Mouse (Mus musculus) embryonic fibroblast, embryonic 13.5 days (primary cell): ENCODE measurements at regions not wholly inside any gene's neighbourhood (a gene's known extent, or its start where the extent isn't known, plus 50 kb on each side); places are given as distances from the start of the nearest gene placed in this dataset.

Experiments used
- H3K27ac ChIP-seq: 2 replicates; pipeline ENCODE4 v1.5.1; 2012; ENCODE audit warnings: low read length, control low read depth, inconsistent platforms; ENCODE audit not compliant: insufficient read depth
- H3K4me1 ChIP-seq: 2 replicates; pipeline ENCODE4 v1.6.1; 2011; ENCODE audit warnings: low read length; ENCODE audit not compliant: control insufficient read depth, insufficient read depth
- H3K4me3 ChIP-seq: 2 replicates; pipeline ENCODE4 v1.5.1; 2011; ENCODE audit warnings: mild to moderate bottlenecking, control low read depth, low read length; ENCODE audit not compliant: insufficient read depth
- CTCF ChIP-seq: IDR thresholded peaks from 2 replicates; pipeline ENCODE4 v1.5.1; 2011; ENCODE audit warnings: mild to moderate bottlenecking, control low read depth, low read length, moderate library complexity, borderline replicate concordance; ENCODE audit not compliant: insufficient read depth
- POLR2A ChIP-seq: IDR thresholded peaks from 2 replicates; pipeline ENCODE4 v1.6.1; 2011; ENCODE audit warnings: low read depth, mild to moderate bottlenecking, control low read depth, low read length, moderate library complexity

DNA sequence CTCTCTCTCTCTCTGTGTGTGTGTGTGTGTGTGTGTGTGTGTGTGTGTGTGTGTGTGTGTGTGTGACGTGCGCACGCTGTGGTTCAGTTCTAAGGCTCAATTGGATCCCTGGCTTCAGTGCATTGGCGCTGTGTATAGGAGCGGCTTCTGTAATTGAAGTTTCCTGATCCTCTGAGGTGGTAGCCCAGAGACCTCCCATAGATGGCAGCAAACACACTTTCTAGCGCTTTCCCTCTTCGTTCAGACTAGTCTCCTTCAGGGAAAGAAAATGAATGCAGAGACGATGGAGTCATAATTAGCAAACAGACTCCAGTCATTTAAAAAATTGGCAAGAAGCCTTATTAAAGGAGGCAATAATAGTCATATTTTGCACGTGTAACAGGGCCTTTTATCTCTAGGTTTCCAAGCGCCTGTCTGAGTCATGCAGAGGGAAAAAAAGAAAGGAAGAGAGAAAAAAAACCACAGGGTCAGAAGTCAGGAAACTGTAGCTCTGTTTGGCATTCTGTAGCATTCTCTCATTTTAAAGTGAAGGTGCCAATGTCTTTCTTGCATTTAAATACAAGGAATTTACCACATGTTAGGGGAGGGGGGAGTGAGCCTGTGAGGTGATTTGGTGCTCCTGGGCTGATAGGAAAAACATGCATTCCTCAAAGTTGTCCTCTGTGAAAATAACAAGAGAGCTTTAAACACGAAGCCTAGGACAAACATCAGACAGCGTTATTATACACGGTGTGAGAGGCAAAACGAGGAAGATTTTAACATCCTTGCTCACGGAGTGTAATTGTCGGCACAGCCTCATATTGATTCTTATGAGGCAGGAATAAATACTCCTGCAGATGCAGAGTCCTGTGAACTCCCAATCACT, 439.4 kb upstream of the Kif2a start:
- Histone ChIP-seq H3K4me3 (no peak overlapping the region), H3K4me1 (no peaks in the 10 kb centered on the region; the same call in 1 of the 2 replicates), H3K27ac (no peak overlapping the region)
- TF ChIP-seq POLR2A (no peak), CTCF (no peak; the same call in 1 of the 2 replicates)

DNA sequence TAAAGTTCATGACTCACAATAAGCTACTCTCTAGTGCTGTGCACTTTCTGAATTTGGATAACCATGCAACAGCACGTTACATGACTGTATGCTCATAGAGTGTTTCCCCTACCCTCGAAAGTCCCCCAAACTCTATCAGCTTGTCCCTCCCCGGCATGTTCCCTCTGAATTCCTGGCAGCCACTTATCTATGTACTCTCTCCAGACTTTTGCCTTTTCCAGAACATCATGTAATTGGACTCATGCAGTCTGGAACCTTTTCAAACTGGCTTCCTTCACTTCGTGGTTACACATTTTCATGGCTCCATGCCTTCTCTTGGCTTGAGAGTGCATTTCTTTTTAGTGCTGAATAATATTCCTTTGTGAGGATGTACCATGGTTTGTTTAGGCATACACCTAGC, 436.8 kb upstream of the Kif2a start:
- TF ChIP-seq CTCF = no peak
- no peak for TF ChIP-seq POLR2A
- no peaks in the 10 kb centered on the region; the same call in 1 of the 2 replicates for H3K4me1 ChIP-seq
- no peak overlapping the region for H3K4me3 ChIP-seq
- no peak overlapping the region for H3K27ac ChIP-seq

DNA sequence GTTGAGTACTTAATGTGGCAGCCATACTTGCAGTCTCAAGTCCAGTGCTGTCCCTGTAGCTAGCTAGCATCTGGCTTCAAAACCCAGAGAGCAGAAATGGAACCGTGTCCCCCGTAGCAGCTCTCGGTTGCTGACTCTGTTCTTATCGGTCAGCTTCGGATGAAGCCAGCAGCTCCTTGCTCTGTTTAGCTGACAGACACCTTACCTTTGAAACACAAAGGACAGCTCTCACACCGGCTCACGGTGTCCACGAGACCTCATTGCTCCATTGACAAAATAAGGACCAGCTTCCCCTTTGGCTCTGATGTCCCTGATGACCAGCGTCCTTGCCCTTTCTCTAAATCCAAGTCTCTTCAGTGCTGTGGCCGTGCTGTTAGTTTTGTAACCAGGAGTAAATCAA, 435.3 kb upstream of the Kif2a start:
- TF ChIP-seq POLR2A (no peak), CTCF (no peak)
- Histone ChIP-seq H3K4me1 (no peaks in the 10 kb centered on the region; the same call in 1 of the 2 replicates), H3K27ac (no peak overlapping the region), H3K4me3 (no peak overlapping the region)

DNA sequence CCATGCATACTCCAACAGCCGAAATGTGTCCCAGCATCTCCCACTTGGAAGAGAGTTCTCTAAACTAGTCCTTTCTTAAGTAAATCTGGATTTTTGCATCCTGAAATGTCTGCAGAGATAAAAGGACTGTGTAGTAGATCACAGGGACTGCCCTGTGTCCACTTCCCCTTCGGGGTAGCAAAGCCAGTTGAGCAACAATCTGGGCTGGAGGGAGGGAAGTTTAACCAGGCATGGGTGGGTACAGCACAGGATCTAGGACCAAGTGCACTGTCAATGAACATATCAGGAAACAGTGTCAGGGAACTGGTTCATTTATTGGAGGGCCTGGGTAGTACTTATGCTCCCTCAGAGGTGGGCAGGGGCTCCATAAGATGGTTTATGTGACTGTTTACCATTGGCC, 434.5 kb upstream of the Kif2a start:
- H3K27ac ChIP-seq = no peak overlapping the region
- no peak for TF ChIP-seq CTCF
- no peak for TF ChIP-seq POLR2A
- no peaks in the 10 kb centered on the region; the same call in 1 of the 2 replicates for H3K4me1 ChIP-seq
- H3K4me3 ChIP-seq = no peak overlapping the region

DNA sequence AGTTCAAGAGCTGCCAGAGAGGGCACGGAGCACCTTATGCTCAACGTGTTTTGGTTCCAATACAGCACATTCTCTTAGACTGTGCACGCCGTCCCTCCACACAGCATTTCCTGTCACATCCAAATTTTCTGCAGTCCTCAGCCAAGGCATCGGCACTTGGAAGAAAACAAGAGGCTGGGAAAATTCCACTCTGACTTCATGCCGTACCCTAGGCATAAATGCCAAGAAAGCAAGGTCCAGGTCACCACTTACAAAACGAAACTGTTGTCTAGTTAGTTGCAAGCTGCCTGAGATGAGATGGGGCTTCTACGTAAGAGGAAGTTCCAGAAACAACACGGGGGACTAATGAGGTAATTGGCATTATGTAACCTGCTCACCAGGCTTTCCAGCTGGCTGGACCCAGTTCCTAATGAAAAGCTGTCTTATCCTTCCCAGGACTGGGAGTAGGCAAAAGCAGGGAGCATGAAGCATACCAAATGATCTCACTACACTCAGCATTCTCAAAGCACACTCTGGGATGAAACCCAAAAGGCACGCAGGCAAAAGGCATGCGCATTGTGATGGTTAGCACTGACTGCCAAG, 427.8 kb upstream of the Kif2a start:
- Histone ChIP-seq H3K4me1 (no peaks in the 10 kb centered on the region), H3K27ac (no peak overlapping the region), H3K4me3 (no peak overlapping the region)
- TF ChIP-seq CTCF = no peak
- no peak for TF ChIP-seq POLR2A

DNA sequence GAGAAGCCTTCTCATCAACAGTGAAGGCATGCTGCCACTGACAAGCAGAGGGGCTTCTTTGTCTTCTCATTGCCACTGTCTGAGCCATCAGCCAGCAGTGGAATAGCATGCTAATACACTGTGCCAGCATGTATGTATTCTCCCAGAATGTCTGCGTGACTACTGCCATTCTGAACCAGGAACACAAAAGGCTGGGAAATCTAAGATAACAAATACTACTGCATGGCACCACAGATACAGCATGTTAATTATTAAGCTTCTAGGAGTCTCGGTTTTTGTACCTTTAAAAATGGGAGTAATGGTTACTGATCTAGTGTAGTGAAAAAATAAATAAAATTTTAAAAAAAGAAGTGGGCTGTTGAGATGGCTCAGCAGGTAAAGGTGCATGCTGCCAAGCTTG, 425.9 kb upstream of the Kif2a start:
- TF ChIP-seq POLR2A (no peak), CTCF (no peak)

DNA sequence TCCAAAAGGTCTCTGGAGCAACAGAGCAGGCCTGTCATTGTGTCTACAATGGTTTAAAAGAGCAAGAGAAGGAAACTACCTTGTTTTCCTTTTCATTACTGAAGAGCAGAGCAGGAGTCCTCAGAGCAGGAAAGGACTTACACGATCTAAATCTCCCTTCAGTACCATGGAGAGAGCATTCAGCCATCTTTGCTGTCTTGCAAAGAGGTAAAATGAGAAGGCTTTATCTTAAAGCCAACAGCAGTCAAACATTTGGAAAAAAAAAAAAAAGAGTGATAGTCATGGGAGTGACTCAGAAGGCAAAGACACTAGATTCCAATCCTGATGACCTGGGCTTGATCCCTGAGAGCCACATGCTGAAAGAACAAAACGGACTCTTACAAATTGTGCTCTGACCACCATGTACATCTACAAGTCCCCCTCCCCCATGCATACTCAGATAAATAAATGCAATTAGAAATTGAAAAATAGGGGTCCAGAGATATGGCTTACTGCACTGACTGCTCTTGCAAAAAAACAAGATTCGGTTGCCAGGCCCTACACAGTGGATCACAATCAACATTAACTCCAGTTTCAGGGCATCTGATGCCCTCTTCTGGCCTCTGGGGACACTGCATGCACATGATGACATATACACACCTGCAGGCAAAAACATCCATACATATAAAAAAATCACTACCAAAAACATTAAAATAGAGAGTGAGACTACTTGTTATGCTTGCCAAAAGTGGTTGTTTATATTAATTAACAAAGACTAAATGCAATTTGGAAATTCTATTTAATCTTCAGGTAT, 397.6 kb upstream of the Kif2a start:
- TF ChIP-seq POLR2A (no peak), CTCF (no peak)
- H3K27ac ChIP-seq = no peak overlapping the region
- H3K4me1 ChIP-seq = no peaks in the 10 kb centered on the region
- no peak overlapping the region for H3K4me3 ChIP-seq

More for the DNA sequence above, 425.9 kb upstream of the Kif2a start:
- Histone ChIP-seq H3K27ac (no peak overlapping the region), H3K4me1 (no peaks in the 10 kb centered on the region), H3K4me3 (no peak overlapping the region)

DNA sequence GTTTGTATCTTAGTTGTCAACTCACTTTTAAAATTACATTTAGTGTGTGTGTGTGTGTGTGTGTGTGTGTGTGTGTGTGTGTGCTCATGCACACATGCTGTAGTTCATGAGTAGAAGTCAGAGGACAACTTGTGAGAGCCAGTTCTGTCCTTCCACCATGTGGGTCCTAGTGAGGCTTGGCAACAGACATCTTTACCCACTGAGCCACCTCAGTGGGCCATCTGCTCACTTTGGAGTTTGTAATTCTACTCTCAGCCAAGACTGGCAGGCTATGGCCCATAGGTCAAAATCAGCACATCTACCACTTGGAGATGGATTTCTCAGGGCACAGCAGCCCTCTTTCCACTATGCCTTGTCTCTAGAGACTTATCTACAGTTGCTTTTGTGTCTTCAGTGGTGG, 388.3 kb upstream of the Kif2a start:
- TF ChIP-seq CTCF = no peak
- TF ChIP-seq POLR2A = no peak
- no peak overlapping the region for H3K27ac ChIP-seq
- no peak overlapping the region for H3K4me3 ChIP-seq
- H3K4me1 ChIP-seq = no peaks in the 10 kb centered on the region

DNA sequence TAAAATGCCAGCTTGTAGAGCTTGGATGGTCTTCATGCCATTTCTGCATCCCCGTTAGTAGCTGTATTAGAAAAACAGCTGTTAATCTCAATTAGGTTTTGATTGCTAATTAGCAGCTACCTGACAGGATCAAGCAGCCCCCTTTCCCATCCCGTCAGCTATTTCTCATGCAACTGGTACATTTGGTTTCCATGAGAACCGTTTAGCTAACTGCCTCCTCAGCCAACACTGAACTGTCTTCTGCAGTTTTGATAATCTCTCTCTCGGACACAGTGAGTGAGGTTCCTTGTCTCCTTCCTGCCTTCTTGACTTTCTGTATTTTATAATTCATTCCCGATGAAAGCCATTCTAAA, 385.7 kb upstream of the Kif2a start:
- no peak for TF ChIP-seq POLR2A
- TF ChIP-seq CTCF = no peak

DNA sequence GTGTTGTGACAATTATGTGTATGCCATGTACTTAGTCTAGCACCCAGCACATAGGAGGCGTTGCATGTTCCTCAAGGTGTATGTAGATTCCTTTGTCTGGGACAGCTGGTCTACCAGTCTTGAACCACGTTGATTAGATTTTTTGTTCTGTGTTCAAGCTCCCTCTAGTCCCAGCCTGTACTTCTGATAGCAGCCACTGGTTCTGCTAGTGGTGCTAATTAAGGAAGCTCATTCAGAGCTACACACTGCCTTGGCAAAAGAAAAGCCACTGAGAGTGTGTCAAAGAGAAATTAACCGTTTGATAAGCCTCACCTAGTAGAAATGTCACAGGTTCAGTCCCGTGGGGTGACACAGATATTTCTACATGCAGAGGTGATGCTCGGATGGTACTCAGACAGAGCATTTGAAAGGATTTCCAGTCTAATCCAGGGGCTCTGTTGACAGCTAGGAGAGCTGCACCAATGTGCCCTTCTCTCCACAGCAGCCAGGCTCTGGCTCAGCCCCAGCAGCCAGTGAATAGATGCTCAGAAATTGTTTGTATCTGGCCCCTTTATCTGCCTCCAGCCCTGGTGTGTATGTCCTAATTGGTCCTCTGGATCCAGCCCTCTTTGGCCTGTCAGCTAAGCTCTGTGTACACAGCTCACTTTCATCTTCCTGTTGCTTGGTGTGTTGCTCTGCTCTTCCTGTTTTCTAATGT, 385.2 kb upstream of the Kif2a start:
- no peak overlapping the region for H3K4me3 ChIP-seq
- no peaks in the 10 kb centered on the region for H3K4me1 ChIP-seq
- no peak overlapping the region for H3K27ac ChIP-seq
- TF ChIP-seq POLR2A (no peak), CTCF (no peak)

More for the DNA sequence above, 385.7 kb upstream of the Kif2a start:
- Histone ChIP-seq H3K4me1 (no peaks in the 10 kb centered on the region), H3K27ac (no peak overlapping the region), H3K4me3 (no peak overlapping the region)
